Mouse (Mus musculus) MEL (cell line): ENCODE measurements at regions not wholly inside any gene's neighbourhood (a gene's known extent, or its start where the extent isn't known, plus 50 kb on each side); places are given as distances from the start of the nearest gene placed in this dataset.

Experiments used
- DNase-seq: peaks from one replicate; pipeline ENCODE4 v3.0.0; 2011; ENCODE audit warnings: low read depth, low spot score
- H3K27ac ChIP-seq: 2 replicates; pipeline ENCODE4 v1.5.1; 2012; ENCODE audit warnings: low read depth, mild to moderate bottlenecking, control low read depth, low read length, moderate library complexity; ENCODE audit not compliant: control insufficient read depth
- H3K27me3 ChIP-seq, 2 experiments: fragments of 150-350 bp in 1 of 2; sonication (generic) in 1 of 2; 2 replicates each; pipeline ENCODE4 v1.6.1; 2012; ENCODE audit warnings: low read length in 2 of 2, mild to moderate bottlenecking in 2 of 2, improper control_type of control experiment in 1 of 2, moderate library complexity in 1 of 2; ENCODE audit not compliant: insufficient read depth in 2 of 2, control insufficient read depth in 1 of 2
- H3K36me3 ChIP-seq, 2 experiments: 2 replicates each; pipeline ENCODE4 v1.6.1; 2012 to 2014; ENCODE audit warnings: low read length in 2 of 2, improper control_type of control experiment in 1 of 2, inconsistent platforms in 1 of 2, mild to moderate bottlenecking in 1 of 2; ENCODE audit not compliant: insufficient read depth in 2 of 2, control insufficient read depth in 1 of 2
- H3K4me1 ChIP-seq, 2 experiments: fragments of 150-350 bp in 1 of 2; sonication (generic) in 1 of 2; 2 replicates each; pipeline ENCODE4 v1.6.1; 2012; ENCODE audit warnings: low read length in 2 of 2, improper control_type of control experiment in 1 of 2, mild to moderate bottlenecking in 1 of 2; ENCODE audit not compliant: insufficient read depth in 2 of 2, control insufficient read depth in 1 of 2
- H3K4me3 ChIP-seq, 2 experiments: fragments of 150-350 bp in 1 of 2; sonication (generic) in 1 of 2; 2 replicates each; pipeline ENCODE4 v1.5.1; 2012; ENCODE audit warnings: low read depth in 2 of 2, low read length in 2 of 2, mild to moderate bottlenecking in 2 of 2, moderate library complexity in 2 of 2, control low read depth in 1 of 2, improper control_type of control experiment in 1 of 2; ENCODE audit not compliant: control insufficient read depth in 1 of 2, insufficient read depth in 1 of 2
- H3K79me2 ChIP-seq: 2 replicates; pipeline ENCODE4 v1.6.1; 2012; ENCODE audit warnings: mild to moderate bottlenecking, low read length, moderate library complexity; ENCODE audit not compliant: control insufficient read depth, poor library complexity, insufficient read depth
- H3K9ac ChIP-seq: 2 replicates; pipeline ENCODE4 v1.6.1; 2012; ENCODE audit warnings: low read depth, mild to moderate bottlenecking, control low read depth, low read length, moderate library complexity; ENCODE audit not compliant: control insufficient read depth, poor library complexity, severe bottlenecking
- H3K9me3 ChIP-seq: fragments of 150-350 bp; sonication (generic); replicated peaks from 2 replicates; pipeline ENCODE4 v1.6.1; 2012; ENCODE audit warnings: mild to moderate bottlenecking, low read length, improper control_type of control experiment, moderate library complexity; ENCODE audit not compliant: insufficient read depth
- BHLHE40 ChIP-seq: IDR thresholded peaks from 2 replicates; pipeline ENCODE4 v1.6.1; 2012; ENCODE audit warnings: low read depth, mild to moderate bottlenecking, inconsistent platforms, low read length, improper control_type of control experiment, borderline replicate concordance
- CHD1 ChIP-seq: IDR thresholded peaks from 2 replicates; pipeline ENCODE4 v1.6.1; 2012; ENCODE audit warnings: low read depth, mild to moderate bottlenecking, inconsistent platforms, low read length, improper control_type of control experiment
- E2F4 ChIP-seq: IDR thresholded peaks from 2 replicates; pipeline ENCODE4 v1.6.1; 2011; ENCODE audit warnings: low read depth, low read length, improper control_type of control experiment, borderline replicate concordance
- ELF1 ChIP-seq: IDR thresholded peaks from 2 replicates; pipeline ENCODE4 v1.6.1; 2014; ENCODE audit warnings: low read depth, mild to moderate bottlenecking, inconsistent platforms, low read length, improper control_type of control experiment, moderate library complexity
- ETS1 ChIP-seq: IDR thresholded peaks from 2 replicates; pipeline ENCODE4 v1.6.1; 2012; ENCODE audit warnings: low read depth, mild to moderate bottlenecking, inconsistent platforms, low read length, improper control_type of control experiment, moderate library complexity
- GABPA ChIP-seq: IDR thresholded peaks from 2 replicates; pipeline ENCODE4 v1.6.1; 2012; ENCODE audit warnings: low read depth, mild to moderate bottlenecking, inconsistent platforms, low read length, improper control_type of control experiment, moderate library complexity
- GATA1 ChIP-seq: IDR thresholded peaks from 2 replicates; pipeline ENCODE4 v1.6.1; 2011; ENCODE audit warnings: low read depth, low read length, improper control_type of control experiment
- HCFC1 ChIP-seq: IDR thresholded peaks from 2 replicates; pipeline ENCODE4 v1.6.1; 2012; ENCODE audit warnings: low read depth, mild to moderate bottlenecking, inconsistent platforms, low read length, improper control_type of control experiment, moderate library complexity
- JUND ChIP-seq: IDR thresholded peaks from 2 replicates; pipeline ENCODE4 v1.6.1; 2011; ENCODE audit warnings: low read depth, mild to moderate bottlenecking, improper control_type of control experiment, low read length
- KAT2A ChIP-seq: conservative IDR thresholded peaks from 2 replicates; pipeline ENCODE4 v1.6.1; 2012; ENCODE audit warnings: low read depth, low read length, improper control_type of control experiment, inconsistent platforms
- MAFK ChIP-seq: IDR thresholded peaks from 2 replicates; pipeline ENCODE4 v1.6.1; 2011; ENCODE audit warnings: low read depth, mild to moderate bottlenecking, low read length, improper control_type of control experiment, borderline replicate concordance
- MAX ChIP-seq: IDR thresholded peaks from 2 replicates; pipeline ENCODE4 v1.6.1; 2011; ENCODE audit warnings: low read length, improper control_type of control experiment
- MAZ ChIP-seq: IDR thresholded peaks from 2 replicates; pipeline ENCODE4 v1.6.1; 2012; ENCODE audit warnings: low read depth, mild to moderate bottlenecking, inconsistent platforms, low read length, improper control_type of control experiment
- MYB ChIP-seq: IDR thresholded peaks from 2 replicates; pipeline ENCODE4 v1.6.1; 2011; ENCODE audit warnings: mild to moderate bottlenecking, low read depth, low read length, improper control_type of control experiment
- NELFE ChIP-seq: IDR thresholded peaks from 2 replicates; pipeline ENCODE4 v1.6.1; 2011; ENCODE audit warnings: low read depth, low read length, improper control_type of control experiment
- NRF1 ChIP-seq: IDR thresholded peaks from 2 replicates; pipeline ENCODE4 v1.6.1; 2014; ENCODE audit warnings: low read depth, mild to moderate bottlenecking, inconsistent platforms, low read length, improper control_type of control experiment, moderate library complexity; ENCODE audit not compliant: poor library complexity, insufficient read depth, severe bottlenecking
- POLR2AphosphoS2 ChIP-seq: IDR thresholded peaks from 2 replicates; pipeline ENCODE4 v1.6.1; 2011; ENCODE audit warnings: low read length, improper control_type of control experiment
- POLR2AphosphoS5 ChIP-seq: IDR thresholded peaks from 2 replicates; pipeline ENCODE4 v1.6.1; 2012; ENCODE audit warnings: low read depth, borderline replicate concordance, mild to moderate bottlenecking, inconsistent platforms, low read length, moderate library complexity, mixed read lengths
- RCOR1 ChIP-seq: IDR thresholded peaks from 2 replicates; pipeline ENCODE4 v1.6.1; 2012; ENCODE audit warnings: low read depth, mild to moderate bottlenecking, inconsistent platforms, low read length, improper control_type of control experiment
- SIN3A ChIP-seq: IDR thresholded peaks from 2 replicates; pipeline ENCODE4 v1.6.1; 2012; ENCODE audit warnings: low read length, improper control_type of control experiment, inconsistent platforms
- SMC3 ChIP-seq: IDR thresholded peaks from 2 replicates; pipeline ENCODE4 v1.6.1; 2011; ENCODE audit warnings: low read depth, low read length, improper control_type of control experiment
- TAL1 ChIP-seq: IDR thresholded peaks from 2 replicates; pipeline ENCODE4 v1.6.1; 2012; ENCODE audit warnings: mild to moderate bottlenecking, inconsistent platforms, low read length, moderate library complexity, mixed read lengths
- USF1 ChIP-seq: IDR thresholded peaks from 2 replicates; pipeline ENCODE4 v1.6.1; 2014; ENCODE audit warnings: low read depth, mild to moderate bottlenecking, inconsistent platforms, low read length, improper control_type of control experiment, moderate library complexity
- USF2 ChIP-seq, 2 experiments: IDR thresholded peaks; 2 replicates each; pipeline ENCODE4 v1.6.1; 2011 to 2012; ENCODE audit warnings: improper control_type of control experiment in 2 of 2, low read length in 2 of 2, borderline replicate concordance in 1 of 2, inconsistent platforms in 1 of 2, low read depth in 1 of 2, mild to moderate bottlenecking in 1 of 2; ENCODE audit not compliant: insufficient read depth in 1 of 2
- ZC3H11A ChIP-seq: IDR thresholded peaks from 2 replicates; pipeline ENCODE4 v1.6.1; 2012; ENCODE audit warnings: low read depth, mild to moderate bottlenecking, inconsistent platforms, low read length, improper control_type of control experiment
- ZMIZ1 ChIP-seq: IDR thresholded peaks from 2 replicates; pipeline ENCODE4 v1.6.1; 2012; ENCODE audit warnings: low read depth, mild to moderate bottlenecking, inconsistent platforms, low read length, improper control_type of control experiment, moderate library complexity
- ZNF384 ChIP-seq: IDR thresholded peaks from 2 replicates; pipeline ENCODE4 v1.6.1; 2012; ENCODE audit warnings: low read depth, mild to moderate bottlenecking, inconsistent platforms, low read length, improper control_type of control experiment

DNA sequence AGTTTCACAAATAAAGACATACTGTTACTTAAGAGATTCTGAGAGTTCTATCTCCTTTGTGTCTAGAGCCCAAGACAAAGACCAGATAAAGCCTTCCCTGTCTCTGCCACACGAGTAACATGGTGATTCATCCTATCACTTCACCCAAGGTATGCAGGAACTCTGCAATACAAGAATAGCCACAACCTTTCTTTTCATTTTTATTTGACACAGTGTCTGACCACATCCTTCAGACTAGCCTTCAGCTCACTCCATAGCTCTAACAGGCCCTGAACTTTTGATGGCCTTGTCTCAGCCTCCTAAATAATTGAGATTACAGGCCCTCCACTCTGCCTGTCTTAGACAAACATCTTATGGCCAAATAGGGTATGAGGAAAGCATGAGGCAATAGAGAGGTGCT, 337.6 kb upstream of the Cdh5 start:
- DNase-seq: no peak
- Histone ChIP-seq H3K9me3 (no peaks in the 10 kb centered on the region), H3K27me3 (no peaks in the 10 kb centered on the region), H3K9ac (no peak overlapping the region), H3K4me3 (no peak overlapping the region), H3K4me1 (no peaks in the 10 kb centered on the region), H3K79me2 (no peaks in the 10 kb centered on the region), H3K27ac (no peak overlapping the region), H3K36me3 (no peaks in the 10 kb centered on the region)
- TF ChIP-seq KAT2A: no peak
- no peak for TF ChIP-seq SIN3A
- TF ChIP-seq HCFC1: no peak
- no peak for TF ChIP-seq TAL1
- no peak for TF ChIP-seq USF1
- TF ChIP-seq RCOR1: no peak
- no peak for TF ChIP-seq MAX
- TF ChIP-seq E2F4: no peak
- TF ChIP-seq GABPA: no peak
- TF ChIP-seq ETS1: no peak
- TF ChIP-seq ZC3H11A: no peak
- no peak for TF ChIP-seq ELF1
- TF ChIP-seq NRF1: no peak
- TF ChIP-seq GATA1: no peak
- TF ChIP-seq SMC3: no peak
- TF ChIP-seq ZMIZ1: no peak
- TF ChIP-seq MAZ: no peak
- TF ChIP-seq NELFE: no peak
- no peak for TF ChIP-seq CHD1
- TF ChIP-seq POLR2AphosphoS2: no peak

DNA sequence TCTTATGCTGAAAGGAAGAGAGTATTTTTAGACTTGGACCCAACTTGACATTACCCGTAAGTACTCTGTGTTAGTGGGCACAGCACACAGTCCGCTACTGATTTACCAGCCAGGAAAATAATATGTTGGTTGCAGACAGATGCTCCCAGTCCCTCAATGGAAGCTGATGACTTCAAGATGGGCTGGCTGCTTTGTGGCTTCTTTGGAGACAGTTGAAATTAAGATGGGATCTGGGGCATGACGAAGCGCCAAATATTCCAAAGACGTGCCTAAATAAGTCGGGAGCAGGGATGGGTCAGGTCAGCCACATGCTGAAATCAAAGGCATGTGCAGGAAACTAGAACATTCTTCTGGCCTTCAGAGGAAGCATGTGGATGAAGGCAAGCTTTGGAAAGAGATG, 321.8 kb upstream of the Cdh5 start:
- Histone ChIP-seq H3K9me3 (no peaks in the 10 kb centered on the region), H3K27me3 (no peaks in the 10 kb centered on the region), H3K4me1 (no peaks in the 10 kb centered on the region), H3K36me3 (no peaks in the 10 kb centered on the region), H3K9ac (no peak overlapping the region), H3K79me2 (no peaks in the 10 kb centered on the region), H3K4me3 (no peak overlapping the region), H3K27ac (no peak overlapping the region)
- TF ChIP-seq CHD1 (no peak), MAFK (no peak), JUND (no peak), NRF1 (no peak), MAZ (no peak), BHLHE40 (no peak), GATA1 (no peak), KAT2A (no peak), MYB (no peak), TAL1 (no peak), ETS1 (no peak), ZC3H11A (no peak), ZNF384 (no peak), SIN3A (no peak), ZMIZ1 (no peak), POLR2AphosphoS5 (no peak), USF2 (IDR thresholded peaks at IDR 0.05; ENCODE audit: borderline replicate concordance in 1 of 2, insufficient read depth in 1 of 2, low read depth in 1 of 2, low read length in 2 of 2) (no peak)
- DNase-seq: no peak
